Mouse (Mus musculus): ENCODE measurements at regions not wholly inside any gene's neighbourhood (a gene's known extent, or its start where the extent isn't known, plus 50 kb on each side); places are given as distances from the start of the nearest gene placed in this dataset.

- in situ Hi-C loops (cut with MboI; ENCODE audit: low pct_unique_long_range_greater_than_20kb in 1 of 2, low sequenced_read_pairs in 2 of 2, unreplicated experiment in 1 of 2), result no loop called here
These were observed 139.5 kb downstream of the Plk2 start for GRCm38 (mm10) chr13:110534320-110534764.

DNA sequence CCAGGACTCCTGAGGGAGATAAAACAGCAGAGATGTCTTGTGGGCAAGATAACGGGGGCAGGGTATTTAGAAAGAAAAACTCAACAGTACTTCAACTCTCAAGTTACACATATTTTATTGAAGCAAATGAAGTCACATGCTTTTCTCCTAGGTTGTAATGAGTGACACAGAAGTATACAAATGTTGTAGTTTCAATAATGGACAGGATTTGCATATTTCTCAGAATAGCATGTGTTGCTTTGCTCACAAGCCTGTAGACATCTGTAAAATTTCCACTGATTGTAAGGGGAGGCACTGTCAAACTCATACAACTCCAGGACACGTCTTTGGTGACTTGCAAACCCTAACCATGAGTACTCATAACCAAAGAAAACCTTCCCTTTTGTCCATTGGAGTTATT is 140.9 kb downstream of the Plk2 start:
- in situ Hi-C loops (cut with MboI; ENCODE audit: low pct_unique_long_range_greater_than_20kb in 1 of 2, low sequenced_read_pairs in 2 of 2, unreplicated experiment in 1 of 2), result no loop called here

DNA sequence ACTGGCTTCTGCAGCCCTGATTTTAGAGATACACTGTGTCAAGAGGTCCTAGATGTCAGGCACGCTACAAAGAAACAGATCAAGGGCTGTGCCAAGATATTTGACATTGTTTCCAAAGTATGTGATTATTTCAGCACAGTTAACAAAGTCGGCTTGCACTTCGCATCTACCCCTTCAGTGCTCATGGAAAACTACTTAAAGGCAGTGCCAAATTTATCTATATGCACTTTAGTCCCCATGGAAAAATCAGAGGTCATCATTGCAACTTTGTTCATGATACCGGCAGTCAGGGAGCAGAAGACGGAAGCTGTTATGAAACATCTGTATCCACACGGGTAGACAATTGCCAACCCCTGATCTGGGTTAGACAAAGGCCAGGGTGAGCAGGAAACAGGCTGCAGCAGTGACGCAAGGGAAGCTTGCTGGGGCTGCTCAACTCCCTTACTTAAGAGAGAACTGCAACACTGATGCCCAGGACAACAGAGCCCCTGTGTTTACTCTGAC is 143.2 kb downstream of the Plk2 start:
- in situ Hi-C loops (cut with MboI; ENCODE audit: low pct_unique_long_range_greater_than_20kb in 1 of 2, low sequenced_read_pairs in 2 of 2, unreplicated experiment in 1 of 2), result no loop called here

- in situ Hi-C loops (cut with MboI; ENCODE audit: low pct_unique_long_range_greater_than_20kb in 1 of 2, low sequenced_read_pairs in 2 of 2, unreplicated experiment in 1 of 2), result no loop called here
These were observed 145.9 kb downstream of the Plk2 start for GRCm38 (mm10) chr13:110540543-110541265.

DNA sequence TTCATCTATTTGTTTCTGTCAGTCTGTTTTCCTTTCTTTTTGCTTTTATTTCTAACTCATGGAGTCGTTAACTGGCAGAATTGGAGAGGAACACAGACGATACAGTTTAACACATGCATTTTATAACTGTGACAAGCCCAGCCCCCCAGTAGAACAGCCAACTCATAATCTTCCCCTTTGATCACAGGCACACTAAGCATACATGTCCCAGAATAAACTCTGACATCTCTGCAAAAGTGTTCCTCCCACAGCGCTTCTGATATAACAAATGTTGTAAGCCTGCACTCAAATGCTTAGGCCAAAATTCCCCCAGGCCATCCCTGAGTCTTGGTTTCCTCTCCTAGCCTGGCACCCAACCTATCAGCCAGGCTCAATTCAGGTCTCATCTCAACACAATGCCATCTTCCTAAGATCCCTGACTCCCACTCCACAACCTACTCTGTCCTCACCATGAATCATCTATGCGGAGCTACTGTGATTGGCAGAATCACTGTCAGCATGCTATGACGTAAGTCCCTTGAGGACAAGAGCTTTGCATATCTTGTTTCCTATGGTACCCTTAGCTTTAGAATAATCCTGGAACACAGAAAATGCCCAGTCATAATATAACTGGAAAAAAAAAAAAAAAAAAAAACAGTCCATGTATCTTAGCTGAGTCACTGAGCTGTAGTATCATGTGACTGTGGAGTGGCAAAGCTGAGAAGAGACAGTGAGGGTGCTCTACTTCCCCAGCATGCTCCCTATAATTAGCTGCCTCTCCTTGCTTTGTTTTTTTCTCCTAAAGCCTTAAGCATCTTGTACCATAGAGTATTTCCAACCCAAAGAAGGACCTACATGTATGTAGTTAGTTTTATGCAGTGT is 146.7 kb downstream of the Plk2 start:
- in situ Hi-C loops (cut with MboI; ENCODE audit: low pct_unique_long_range_greater_than_20kb in 1 of 2, low sequenced_read_pairs in 2 of 2, unreplicated experiment in 1 of 2), result no loop called here

- in situ Hi-C loops (cut with MboI; ENCODE audit: low pct_unique_long_range_greater_than_20kb in 1 of 2, low sequenced_read_pairs in 2 of 2, unreplicated experiment in 1 of 2), result no loop called here
These were observed 147.6 kb downstream of the Plk2 start for GRCm38 (mm10) chr13:110542303-110543065.

DNA sequence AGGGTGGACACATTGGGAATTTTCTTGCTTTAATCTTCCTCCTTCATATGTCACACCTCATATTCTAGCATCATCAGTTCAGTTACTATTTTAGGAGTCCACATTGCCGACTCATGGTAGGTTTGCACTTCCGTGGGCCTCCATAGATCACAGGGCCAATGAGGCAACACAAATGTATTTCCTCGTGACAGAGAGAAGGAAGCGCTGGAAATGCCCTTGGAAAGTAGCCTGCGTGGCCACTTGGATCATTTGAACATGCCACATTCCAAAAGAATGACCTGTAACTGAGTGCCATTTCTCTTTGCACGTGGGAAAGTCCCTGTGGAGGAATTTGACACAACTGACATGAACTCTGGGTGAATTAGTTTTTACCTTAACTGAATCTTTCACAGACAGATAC is 150.6 kb downstream of the Plk2 start:
- in situ Hi-C loops (cut with MboI; ENCODE audit: low pct_unique_long_range_greater_than_20kb in 1 of 2, low sequenced_read_pairs in 2 of 2, unreplicated experiment in 1 of 2), result no loop called here

GRCm38 (mm10) chr13:110555529-110556319 is 160.9 kb downstream of the Plk2 start:
- in situ Hi-C loops (cut with MboI; ENCODE audit: low pct_unique_long_range_greater_than_20kb in 1 of 2, low sequenced_read_pairs in 2 of 2, unreplicated experiment in 1 of 2), result no loop called here

DNA sequence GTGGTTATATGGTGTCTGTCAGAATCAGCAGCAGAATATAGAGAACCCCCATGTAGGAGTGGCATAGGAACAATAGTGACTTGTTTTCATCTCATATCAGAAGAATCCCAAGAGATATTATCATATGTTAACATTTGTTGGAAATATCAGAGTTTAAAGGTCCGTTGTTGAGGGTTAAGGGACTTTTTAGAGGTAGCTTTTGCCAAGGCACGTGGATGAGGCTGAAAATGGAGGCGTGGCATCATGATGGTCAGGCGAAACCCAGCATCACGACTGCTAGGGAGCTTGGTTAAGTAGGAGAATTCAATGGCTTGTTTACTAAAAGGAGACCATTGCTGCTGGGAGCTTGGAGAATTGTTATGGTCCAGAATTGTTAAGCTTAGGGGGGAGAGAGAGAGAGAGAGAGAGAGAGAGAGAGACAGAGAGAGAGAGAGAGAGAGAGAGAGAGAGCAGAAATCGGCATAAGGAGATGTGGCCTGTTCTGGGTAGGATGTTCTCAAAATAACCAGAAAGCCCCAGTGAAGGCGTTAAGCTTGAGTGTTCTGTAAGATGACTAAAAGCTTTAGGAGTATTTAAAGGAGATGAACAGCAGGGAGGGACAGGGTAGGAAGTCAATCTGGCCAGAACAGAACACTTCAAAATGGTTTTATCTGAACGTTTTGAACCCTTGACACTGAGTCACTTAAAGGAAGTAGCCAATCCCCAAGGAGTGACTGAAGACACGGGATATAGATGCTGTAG is 161.7 kb downstream of the Plk2 start:
- in situ Hi-C loops (cut with MboI; ENCODE audit: low pct_unique_long_range_greater_than_20kb in 1 of 2, low sequenced_read_pairs in 2 of 2, unreplicated experiment in 1 of 2), result no loop called here

DNA sequence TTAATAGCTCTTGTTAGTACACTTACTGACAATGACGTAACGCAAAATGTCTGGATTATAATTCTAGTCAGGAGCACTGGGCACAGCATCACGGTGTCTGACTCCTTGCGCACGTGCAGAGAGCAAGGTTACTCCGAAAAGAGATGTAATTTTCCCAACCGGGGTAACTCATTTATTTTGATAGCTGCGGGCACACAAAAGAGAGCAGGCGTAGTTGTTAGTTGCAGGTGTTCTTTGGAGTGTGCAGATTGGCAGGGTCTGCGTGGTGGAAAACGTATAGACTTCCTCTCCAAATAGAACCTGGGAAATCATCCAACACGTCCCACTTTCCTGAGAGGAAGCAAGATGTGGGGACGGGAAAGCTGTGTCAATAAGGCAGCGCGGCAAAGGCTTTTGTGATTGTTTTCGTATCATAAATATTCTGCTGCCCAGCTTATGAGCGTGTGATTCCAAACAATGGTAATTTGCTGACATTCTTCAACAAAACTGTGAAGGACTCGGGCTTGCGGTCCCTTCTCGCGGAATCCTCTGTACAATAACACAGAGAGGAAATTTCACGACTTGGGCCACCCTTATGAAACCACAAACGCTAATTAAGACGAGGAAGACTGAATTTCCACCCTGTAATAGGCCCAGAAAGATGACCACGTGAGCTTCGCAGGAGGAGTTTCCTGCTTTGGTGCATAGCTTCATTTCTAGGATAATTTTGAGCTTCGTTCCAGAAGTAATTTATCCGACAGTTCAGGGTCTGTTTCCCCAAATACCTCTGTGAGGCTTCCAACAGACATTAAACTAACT is 163.3 kb downstream of the Plk2 start:
- in situ Hi-C loops (cut with MboI; ENCODE audit: low pct_unique_long_range_greater_than_20kb in 1 of 2, low sequenced_read_pairs in 2 of 2, unreplicated experiment in 1 of 2), result no loop called here

- in situ Hi-C loops (cut with MboI; ENCODE audit: low pct_unique_long_range_greater_than_20kb in 1 of 2, low sequenced_read_pairs in 2 of 2, unreplicated experiment in 1 of 2), result no loop called here
These were observed 165.7 kb downstream of the Plk2 start for GRCm38 (mm10) chr13:110560566-110560965.

DNA sequence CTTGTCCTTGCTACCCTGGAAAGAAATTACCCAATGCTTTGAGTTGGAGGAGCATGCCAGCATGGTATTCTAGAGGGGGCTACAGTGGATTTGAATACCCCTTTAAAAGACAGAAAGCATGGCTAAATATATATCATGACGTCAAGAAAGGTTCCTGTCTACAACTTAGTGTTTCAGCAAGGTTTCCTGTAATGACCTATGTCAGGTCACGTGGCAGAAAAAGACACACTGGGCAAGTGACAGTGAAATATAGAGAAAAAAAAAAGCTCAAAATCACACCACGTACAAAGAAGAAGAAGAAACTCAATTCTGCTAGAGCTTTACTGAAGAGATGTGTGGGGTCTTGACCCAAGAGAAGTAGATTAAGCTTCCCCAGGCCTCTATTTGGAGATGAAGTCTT is 167.7 kb downstream of the Plk2 start:
- in situ Hi-C loops (cut with MboI; ENCODE audit: low pct_unique_long_range_greater_than_20kb in 1 of 2, low sequenced_read_pairs in 2 of 2, unreplicated experiment in 1 of 2), result no loop called here

DNA sequence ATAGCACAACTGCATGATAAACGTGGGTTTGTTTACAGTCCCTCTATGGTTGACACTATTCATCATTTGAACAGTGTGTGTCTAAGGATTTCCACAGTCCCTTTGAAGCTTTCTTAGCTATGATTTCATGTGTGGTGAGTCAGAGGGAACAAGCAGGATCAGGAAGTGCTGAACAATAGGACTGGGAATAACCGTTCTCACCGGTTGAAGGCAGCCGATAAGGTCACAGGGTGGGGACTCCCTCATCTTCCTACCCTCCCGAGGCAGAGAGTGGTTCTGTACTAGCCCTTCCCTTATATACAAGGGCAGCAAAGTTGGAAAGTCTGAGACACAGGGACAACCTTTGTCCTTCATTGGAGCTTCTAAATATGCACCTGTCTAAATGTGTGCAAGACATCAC is 168.1 kb downstream of the Plk2 start:
- in situ Hi-C loops (cut with MboI; ENCODE audit: low pct_unique_long_range_greater_than_20kb in 1 of 2, low sequenced_read_pairs in 2 of 2, unreplicated experiment in 1 of 2), result no loop called here

- in situ Hi-C loops (cut with MboI; ENCODE audit: low pct_unique_long_range_greater_than_20kb in 1 of 2, low sequenced_read_pairs in 2 of 2, unreplicated experiment in 1 of 2), result no loop called here
These were observed 169.1 kb downstream of the Plk2 start for GRCm38 (mm10) chr13:110563967-110564366.

GRCm38 (mm10) chr13:110568482-110569179 is 173.8 kb downstream of the Plk2 start:
- in situ Hi-C loops (cut with MboI; ENCODE audit: low pct_unique_long_range_greater_than_20kb in 1 of 2, low sequenced_read_pairs in 2 of 2, unreplicated experiment in 1 of 2), result no loop called here

DNA sequence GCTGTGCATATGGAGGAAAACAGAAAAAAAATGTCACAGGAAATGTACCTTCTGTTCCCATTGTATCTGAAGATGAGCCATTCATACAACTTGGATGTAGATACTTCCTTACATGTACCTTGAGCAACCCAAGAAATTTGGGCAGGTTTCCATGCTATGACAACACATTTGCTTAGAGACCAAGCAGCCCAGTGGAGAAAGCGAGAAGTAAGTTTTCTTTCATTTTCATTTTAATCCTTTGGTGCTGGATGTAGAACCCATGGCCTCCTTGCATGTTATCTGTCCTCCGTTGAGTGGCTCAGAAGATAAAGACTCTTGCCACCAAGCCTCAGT is 174.3 kb downstream of the Plk2 start:
- in situ Hi-C loops (cut with MboI; ENCODE audit: low pct_unique_long_range_greater_than_20kb in 1 of 2, low sequenced_read_pairs in 2 of 2, unreplicated experiment in 1 of 2), result no loop called here

All from mouse embryonic stem cell (cell line).